Mouse (Mus musculus): ENCODE measurements around the gene Gucy2d. TPM values are rescaled to one million over a fixed set of nuclear protein-coding genes. Genes with fewer than 3 reads are reported as not detected.
A peak's percentile ranks its signal among the peaks of the same experiment; 100 is the strongest.

Gene Gucy2d
- total RNA-seq (2014; fragmentation: Nextera tagmentation) (not detected in 2 replicates), total RNA-seq (2017) (0.05 TPM in 1 of 2 replicates, not detected in the other), polyA plus RNA-seq (2012) (not detected in 2 replicates)

GRCm38 (mm10) chr7:98439956-98440466 lies at the start of gene Gucy2d:
Gene Gucy2d (plus strand): TSS chr7:98440416.
- Histone ChIP-seq H3K4me3 (ENCODE audit: low read depth, low read length) (no peak within 1 kb of the TSS), H3K4me1 (ENCODE audit: insufficient read depth, low read depth, low read length) (0 out of 2 replicates have a peak, but pooled peaks cover 3% of the 10 kb centered on the region), H3K27me3 (ENCODE audit: insufficient read depth, low read length) (peaks cover 20% of the 10 kb centered on the region), H3K36me3 (replicated peaks) (no peaks in the 10 kb centered on the region), H3K9me3 (replicated peaks) (no peaks in the 10 kb centered on the region)
- DNase-seq (ENCODE audit: low spot score): peak; percentile 11
- no peak for ATAC-seq (ENCODE audit: extremely low read depth, insufficient number of reproducible peaks, low FRiP score, poor library complexity, severe bottlenecking)
- TF ChIP-seq GATA1 (IDR thresholded peaks at IDR 0.05; ENCODE audit: borderline replicate concordance, low read length): no peak
- no peak for TF ChIP-seq GATA2 (IDR thresholded peaks at IDR 0.05; ENCODE audit: borderline replicate concordance, low read depth, low read length)
- TF ChIP-seq POLR2AphosphoS5 (IDR thresholded peaks at IDR 0.05; ENCODE audit: insufficient replicate concordance, low read depth, low read length): no peak
- TF ChIP-seq CTCF (IDR thresholded peaks at IDR 0.05; ENCODE audit: low read depth, low read length): no peak

DNA sequence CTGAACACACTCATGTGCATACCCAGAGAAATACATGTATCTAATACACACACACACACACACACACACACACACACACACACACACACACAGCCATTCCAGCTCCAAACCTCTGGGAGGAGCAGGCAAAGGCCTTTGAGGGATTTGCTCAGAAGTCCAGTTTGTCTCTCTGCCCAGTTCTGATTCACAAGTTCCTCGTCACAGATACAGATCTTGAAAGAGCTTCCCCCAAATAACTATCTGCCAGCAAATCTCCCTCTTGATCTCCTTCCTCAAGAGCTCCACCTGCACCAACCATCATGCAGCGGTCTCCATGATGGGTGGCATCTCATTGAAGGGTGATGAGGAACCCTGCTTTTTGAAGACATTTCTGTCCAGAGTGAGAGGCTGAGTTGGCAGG lies 49.7 kb upstream of the Gucy2d start:
- H3K4me3 ChIP-seq (ENCODE audit: low read depth, low read length): no peak overlapping the region
- H3K9me3 ChIP-seq (replicated peaks): no peaks in the 10 kb centered on the region
- peaks cover 10% of the 10 kb centered on the region for H3K27me3 ChIP-seq (ENCODE audit: insufficient read depth, low read length)
- no peak for DNase-seq (ENCODE audit: low spot score)
- no peak for TF ChIP-seq POLR2AphosphoS5 (IDR thresholded peaks at IDR 0.05; ENCODE audit: insufficient replicate concordance, low read depth, low read length)
- no peak for TF ChIP-seq GATA2 (IDR thresholded peaks at IDR 0.05; ENCODE audit: borderline replicate concordance, low read depth, low read length)
- TF ChIP-seq GATA1 (IDR thresholded peaks at IDR 0.05; ENCODE audit: borderline replicate concordance, low read length): no peak
- no peak for TF ChIP-seq CTCF (IDR thresholded peaks at IDR 0.05; ENCODE audit: low read depth, low read length)
- no peaks in the 10 kb centered on the region for H3K4me1 ChIP-seq (ENCODE audit: insufficient read depth, low read depth, low read length)
- H3K36me3 ChIP-seq (replicated peaks): no peaks in the 10 kb centered on the region
- ATAC-seq (ENCODE audit: extremely low read depth, insufficient number of reproducible peaks, low FRiP score, poor library complexity, severe bottlenecking): no peak

DNA sequence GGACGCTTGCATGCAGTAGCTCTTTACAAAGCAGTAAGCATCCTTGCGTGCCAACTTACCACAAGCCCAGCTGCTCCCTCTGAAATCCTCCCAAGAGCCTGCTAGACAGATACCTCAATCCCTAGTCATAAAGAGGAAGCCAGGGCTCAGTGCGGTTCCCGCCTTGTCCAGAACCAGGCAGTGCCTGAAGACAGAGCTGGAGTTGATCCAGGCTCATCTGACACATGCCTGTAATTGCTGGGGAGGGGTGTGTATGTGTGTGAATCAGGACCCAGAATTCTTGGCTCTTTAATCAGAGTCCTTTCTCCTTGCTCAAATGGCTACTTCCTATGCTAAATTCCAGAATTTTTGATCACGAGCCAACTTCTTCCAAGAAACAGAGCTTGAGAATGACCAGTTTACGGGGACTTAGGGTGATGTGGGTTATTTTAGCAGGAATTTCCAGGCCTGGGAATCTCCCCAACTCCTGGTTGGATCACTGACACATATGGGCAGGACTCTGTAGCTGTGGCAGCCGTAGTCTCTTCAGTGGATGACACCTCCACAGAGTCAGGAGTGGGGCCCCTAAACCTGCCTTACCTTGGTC lies 48.8 kb upstream of the Gucy2d start:
- no peak overlapping the region for H3K4me3 ChIP-seq (ENCODE audit: low read depth, low read length)
- TF ChIP-seq CTCF (IDR thresholded peaks at IDR 0.05; ENCODE audit: low read depth, low read length) (no peak), GATA2 (IDR thresholded peaks at IDR 0.05; ENCODE audit: borderline replicate concordance, low read depth, low read length) (no peak), GATA1 (IDR thresholded peaks at IDR 0.05; ENCODE audit: borderline replicate concordance, low read length) (no peak), TAL1 (conservative IDR thresholded peaks at IDR 0.05; ENCODE audit: low read depth, low read length) (no peak), POLR2AphosphoS5 (IDR thresholded peaks at IDR 0.05; ENCODE audit: insufficient replicate concordance, low read depth, low read length) (no peak)
- no peak for DNase-seq (ENCODE audit: low spot score)
- no peak for ATAC-seq (ENCODE audit: extremely low read depth, insufficient number of reproducible peaks, low FRiP score, poor library complexity, severe bottlenecking)
- H3K36me3 ChIP-seq (replicated peaks): no peaks in the 10 kb centered on the region
- H3K9me3 ChIP-seq (replicated peaks): no peaks in the 10 kb centered on the region
- no peaks in the 10 kb centered on the region for H3K4me1 ChIP-seq (ENCODE audit: insufficient read depth, low read depth, low read length)
- peaks cover 10% of the 10 kb centered on the region for H3K27me3 ChIP-seq (ENCODE audit: insufficient read depth, low read length)

- Histone ChIP-seq H3K9me3 (replicated peaks) (no peaks in the 10 kb centered on the region), H3K36me3 (replicated peaks) (no peaks in the 10 kb centered on the region), H3K4me3 (ENCODE audit: low read depth, low read length) (no peak overlapping the region), H3K27me3 (ENCODE audit: insufficient read depth, low read length) (peaks cover 3% of the 10 kb centered on the region; the same call in 1 of the 2 replicates), H3K4me1 (ENCODE audit: insufficient read depth, low read depth, low read length) (no peaks in the 10 kb centered on the region)
- no peak for DNase-seq (ENCODE audit: low spot score)
- TF ChIP-seq GATA2 (IDR thresholded peaks at IDR 0.05; ENCODE audit: borderline replicate concordance, low read depth, low read length) (no peak), POLR2AphosphoS5 (IDR thresholded peaks at IDR 0.05; ENCODE audit: insufficient replicate concordance, low read depth, low read length) (no peak), CTCF (IDR thresholded peaks at IDR 0.05; ENCODE audit: low read depth, low read length) (no peak), GATA1 (IDR thresholded peaks at IDR 0.05; ENCODE audit: borderline replicate concordance, low read length) (no peak), TAL1 (conservative IDR thresholded peaks at IDR 0.05; ENCODE audit: low read depth, low read length) (no peak)
- no peak for ATAC-seq (ENCODE audit: extremely low read depth, insufficient number of reproducible peaks, low FRiP score, poor library complexity, severe bottlenecking)
These were observed 47.6 kb upstream of the Gucy2d start for GRCm38 (mm10) chr7:98392466-98393201.

- Histone ChIP-seq H3K36me3 (replicated peaks) (no peaks in the 10 kb centered on the region), H3K27me3 (ENCODE audit: insufficient read depth, low read length) (peaks cover 6% of the 10 kb centered on the region), H3K4me1 (ENCODE audit: insufficient read depth, low read depth, low read length) (no peaks in the 10 kb centered on the region), H3K4me3 (ENCODE audit: low read depth, low read length) (no peak overlapping the region), H3K9me3 (replicated peaks) (no peaks in the 10 kb centered on the region)
- TF ChIP-seq POLR2AphosphoS5 (IDR thresholded peaks at IDR 0.05; ENCODE audit: insufficient replicate concordance, low read depth, low read length): no peak
- no peak for DNase-seq (ENCODE audit: low spot score)
- ATAC-seq (ENCODE audit: extremely low read depth, insufficient number of reproducible peaks, low FRiP score, poor library complexity, severe bottlenecking): no peak
These were observed 37.3 kb upstream of the Gucy2d start for GRCm38 (mm10) chr7:98402582-98403574.

- ATAC-seq (ENCODE audit: extremely low read depth, insufficient number of reproducible peaks, low FRiP score, poor library complexity, severe bottlenecking): no peak
- no peak for TF ChIP-seq CTCF (IDR thresholded peaks at IDR 0.05; ENCODE audit: low read depth, low read length)
- no peak for TF ChIP-seq TAL1 (conservative IDR thresholded peaks at IDR 0.05; ENCODE audit: low read depth, low read length)
- no peak for TF ChIP-seq GATA2 (IDR thresholded peaks at IDR 0.05; ENCODE audit: borderline replicate concordance, low read depth, low read length)
- no peak for TF ChIP-seq GATA1 (IDR thresholded peaks at IDR 0.05; ENCODE audit: borderline replicate concordance, low read length)
- no peak for TF ChIP-seq POLR2AphosphoS5 (IDR thresholded peaks at IDR 0.05; ENCODE audit: insufficient replicate concordance, low read depth, low read length)
- Histone ChIP-seq H3K27me3 (ENCODE audit: insufficient read depth, low read length) (peaks cover 9% of the 10 kb centered on the region), H3K4me1 (ENCODE audit: insufficient read depth, low read depth, low read length) (no peaks in the 10 kb centered on the region), H3K4me3 (ENCODE audit: low read depth, low read length) (no peak overlapping the region), H3K9me3 (replicated peaks) (no peaks in the 10 kb centered on the region), H3K36me3 (replicated peaks) (no peaks in the 10 kb centered on the region)
- DNase-seq (ENCODE audit: low spot score): no peak
These were observed 36.2 kb upstream of the Gucy2d start for GRCm38 (mm10) chr7:98403996-98404395.
